Mouse (Mus musculus) heart, postnatal 0 days (tissue): ENCODE results near the gene Fam83c. TPM values are rescaled to one million over a fixed set of nuclear protein-coding genes. Genes with fewer than 3 reads are reported as not detected.

Experiments used
- ATAC-seq: fragments of 200-750 bp; cut with Nextera tagmentation; 2 replicates; pipeline ENCODE4 v1.8.0; 2017; ENCODE audit warnings: low read depth, moderate number of reproducible peaks, moderate library complexity; ENCODE audit not compliant: insufficient read depth
- DNase-seq: peaks from one replicate; pipeline ENCODE4 v3.0.0-alpha.2; 2016; ENCODE audit warnings: low spot score
- H3K27ac ChIP-seq: fragments of 300-500 bp; sonication (generic); 2 replicates; pipeline ENCODE4 v1.5.1; 2014; ENCODE audit warnings: low read depth, mild to moderate bottlenecking
- H3K27me3 ChIP-seq: fragments of 300-500 bp; sonication (generic); 2 replicates; pipeline ENCODE4 v1.6.1; 2014; ENCODE audit warnings: low read length, mixed read lengths; ENCODE audit not compliant: control insufficient read depth, insufficient read depth
- H3K36me3 ChIP-seq: fragments of 300-500 bp; sonication (generic); replicated peaks from 2 replicates; pipeline ENCODE4 v1.6.1; 2014; ENCODE audit warnings: low read length, mixed read lengths; ENCODE audit not compliant: control insufficient read depth, insufficient read depth
- H3K4me1 ChIP-seq: fragments of 300-500 bp; sonication (generic); 2 replicates; pipeline ENCODE4 v1.6.1; 2014; ENCODE audit warnings: antibody characterized with exemption; ENCODE audit not compliant: control insufficient read depth, insufficient read depth
- H3K4me2 ChIP-seq: fragments of 300-500 bp; sonication (generic); 2 replicates; pipeline ENCODE4 v1.6.1; 2014; ENCODE audit warnings: low read depth, mild to moderate bottlenecking, low read length, moderate library complexity
- H3K4me3 ChIP-seq: fragments of 300-500 bp; sonication (generic); 2 replicates; pipeline ENCODE4 v1.5.1; 2014; ENCODE audit warnings: low read depth, low read length
- H3K9ac ChIP-seq: fragments of 300-500 bp; sonication (generic); replicated peaks from 2 replicates; pipeline ENCODE4 v1.6.1; 2014; ENCODE audit warnings: low read depth, low read length, mixed read lengths
- H3K9me3 ChIP-seq: fragments of 300-500 bp; sonication (generic); replicated peaks from 2 replicates; pipeline ENCODE4 v1.6.1; 2016; ENCODE audit warnings: low read length; ENCODE audit not compliant: control insufficient read depth
- CTCF ChIP-seq: IDR thresholded peaks from 2 replicates; pipeline ENCODE4 v1.5.1; 2016; ENCODE audit warnings: antibody characterized with exemption, control low read depth, low read depth
- EP300 ChIP-seq: IDR thresholded peaks from 2 replicates; pipeline ENCODE4 v1.6.1; 2016; ENCODE audit warnings: antibody characterized with exemption, low read depth
- WGBS: fragments of 180-500 bp; shearing (Covaris S2); extraction: QIAGEN DNeasy Blood & Tissue Kit; methylation state at CpG from one replicate; pipeline ENCODE4 v1.1.7; 2014; 5-methylcytosine and 5-hydroxymethylcytosine counted together
- polyA plus RNA-seq: library from polyadenylated mRNA; unstranded; fragments of >200 nt; fragmentation: Nextera tagmentation; extraction: Ambion mirVana; gene quantifications from 2 replicates; pipeline ENCODE4 v1.2.1, GENCODE M21; 2015
- total RNA-seq: library from RNA; depleted of rRNA; stranded (reverse); fragments of >200 nt; gene quantifications from 2 replicates; pipeline ENCODE4 v1.2.3, GENCODE M21; 2014; ENCODE audit warnings: low replicate concordance

The Fam83c gene
- total and polyA plus RNA-seq, 2 experiments from 2014 or later, result 0.04 TPM; not detected in 1

- WGBS, result 22% methylated on average over 6 of the region's 6 CpGs
- Histone ChIP-seq H3K4me3 (no peak overlapping the region), H3K36me3 (no peaks in the 10 kb centered on the region), H3K4me2 (no peak overlapping the region), H3K9me3 (no peaks in the 10 kb centered on the region), H3K4me1 (no peaks in the 10 kb centered on the region), H3K27me3 (0 out of 2 replicates have a peak, but pooled peaks cover 3% of the 10 kb centered on the region), H3K9ac (no peak overlapping the region), H3K27ac (no peak overlapping the region)
- DNase-seq (no peak), ATAC-seq (no peak)
- no peak for TF ChIP-seq EP300
- TF ChIP-seq CTCF, result no peak
These were observed 29.3 kb downstream of the Fam83c start for GRCm38 (mm10) chr2:155805231-155805924.

- DNase-seq (no peak), ATAC-seq (no peak)
- 65% methylated on average over 5 of the region's 5 CpGs for WGBS
- no peaks in the 10 kb centered on the region for H3K27me3 ChIP-seq
- no peak overlapping the region for H3K4me3 ChIP-seq
- no peak for TF ChIP-seq CTCF
- no peak for TF ChIP-seq EP300
- no peaks in the 10 kb centered on the region for H3K36me3 ChIP-seq
- H3K4me2 ChIP-seq, result no peak overlapping the region
- no peaks in the 10 kb centered on the region for H3K4me1 ChIP-seq
- no peak overlapping the region for H3K9ac ChIP-seq
- no peaks in the 10 kb centered on the region for H3K9me3 ChIP-seq
- H3K27ac ChIP-seq, result no peak overlapping the region
These were observed 30.6 kb downstream of the Fam83c start for GRCm38 (mm10) chr2:155804053-155804452.

GRCm38 (mm10) chr2:155802761-155803160, 31.9 kb downstream of the Fam83c start:
- no peak overlapping the region for H3K9ac ChIP-seq
- no peaks in the 10 kb centered on the region for H3K9me3 ChIP-seq
- WGBS, result 52% methylated on average over 3 of the region's 3 CpGs
- H3K4me1 ChIP-seq, result no peaks in the 10 kb centered on the region
- no peaks in the 10 kb centered on the region for H3K27me3 ChIP-seq
- H3K36me3 ChIP-seq, result no peaks in the 10 kb centered on the region
- no peak overlapping the region for H3K27ac ChIP-seq
- DNase-seq (no peak), ATAC-seq (no peak)
- no peak overlapping the region for H3K4me3 ChIP-seq
- H3K4me2 ChIP-seq, result no peak overlapping the region
- 0 out of 2 replicates have a peak, but pooled peaks have one; percentile 8 for TF ChIP-seq CTCF
- TF ChIP-seq EP300, result no peak

GRCm38 (mm10) chr2:155798613-155799012, 36.0 kb downstream of the Fam83c start:
- H3K4me3 ChIP-seq, result no peak overlapping the region
- no peak overlapping the region for H3K4me2 ChIP-seq
- no peak for TF ChIP-seq CTCF
- DNase-seq (no peak), ATAC-seq (no peak)
- H3K9ac ChIP-seq, result no peak overlapping the region
- 51% methylated on average over 3 of the region's 3 CpGs for WGBS
- no peaks in the 10 kb centered on the region for H3K27me3 ChIP-seq
- no peak overlapping the region for H3K27ac ChIP-seq
- no peaks in the 10 kb centered on the region for H3K4me1 ChIP-seq
- H3K36me3 ChIP-seq, result no peaks in the 10 kb centered on the region
- H3K9me3 ChIP-seq, result no peaks in the 10 kb centered on the region

- H3K4me3 ChIP-seq, result no peak overlapping the region
- H3K4me1 ChIP-seq, result no peaks in the 10 kb centered on the region
- no peaks in the 10 kb centered on the region for H3K27me3 ChIP-seq
- ATAC-seq, result no peak
- no peak overlapping the region for H3K4me2 ChIP-seq
- WGBS, result 81% methylated on average over 12 of the region's 12 CpGs
- no peak overlapping the region for H3K9ac ChIP-seq
- H3K36me3 ChIP-seq, result no peaks in the 10 kb centered on the region
- no peak for DNase-seq
- H3K9me3 ChIP-seq, result no peaks in the 10 kb centered on the region
- TF ChIP-seq EP300, result no peak
- TF ChIP-seq CTCF, result no peak
- no peak overlapping the region for H3K27ac ChIP-seq
These were observed 39.8 kb downstream of the Fam83c start for GRCm38 (mm10) chr2:155794674-155795445.
